Mouse (Mus musculus) hematopoietic stem cell, adult 5-6 weeks (primary cell): ENCODE data around the gene Vmn1r88. TPM values are rescaled to one million over a fixed set of nuclear protein-coding genes. Genes with fewer than 3 reads are reported as not detected.
A peak's percentile ranks its signal among the peaks of the same experiment; 100 is the strongest.

Experiments
- ATAC-seq, 2 experiments: fragments of 125-278 bp in 1 of 2; replicated peaks in 1 of 2; 2 replicates each; pipeline ENCODE4 v1.8.0; 2016 to 2017; ENCODE audit warnings: inconsistent platforms in 2 of 2, mild to moderate bottlenecking in 2 of 2, moderate number of reproducible peaks in 2 of 2, low read depth in 1 of 2, moderate TSS enrichment in 1 of 2; ENCODE audit not compliant: low FRiP score in 2 of 2, poor library complexity in 2 of 2, severe bottlenecking in 2 of 2, insufficient read depth in 1 of 2, low TSS enrichment in 1 of 2
- total RNA-seq: library from RNA; stranded (forward); fragments of 172-1452, 232-1000 nt; gene quantifications from 2 replicates; pipeline ENCODE4 v1.2.3, GENCODE M21; 2017

Gene Vmn1r88
- total RNA-seq, result not detected in 2 replicates

- ATAC-seq, result no peak
These were observed at the start of gene Vmn1r88 for GRCm38 (mm10) chr7:13159268-13159667. TSS of gene Vmn1r88 (plus strand) at chr7:13159568.

- ATAC-seq, result no peak
These were observed 39.6 kb upstream of the Vmn1r88 start, which contains the start of gene Vmn1r86 for GRCm38 (mm10) chr7:13119817-13120216. TSS of gene Vmn1r86 (minus strand) at chr7:13119917.

GRCm38 (mm10) chr7:13123554-13124153, 35.7 kb upstream of the Vmn1r88 start:
- peak; percentile 92 to 96 for ATAC-seq

GRCm38 (mm10) chr7:13131856-13132255, 27.5 kb upstream of the Vmn1r88 start:
- no peak for ATAC-seq

GRCm38 (mm10) chr7:13137340-13137739, 22.0 kb upstream of the Vmn1r88 start:
- ATAC-seq, result no peak

GRCm38 (mm10) chr7:13140057-13140456, 19.3 kb upstream of the Vmn1r88 start, which contains the start of gene Vmn1r87:
TSS of gene Vmn1r87 (minus strand) at chr7:13140157.
- no peak for ATAC-seq

- no peak for ATAC-seq
These were observed 53.4 kb downstream of the Vmn1r88 start, which contains the start of gene Vmn1r89 for GRCm38 (mm10) chr7:13212720-13213119. TSS of gene Vmn1r89 (plus strand) at chr7:13213020.

Other genes with a start within 250 kb of the Vmn1r88 start
- gene Rps5, start 237.3 kb upstream of the Vmn1r88 start, total RNA-seq, result 1,183 and 1,501 TPM in 2 replicates
- 0.50 and 1.2 TPM in 2 replicates for gene Rnf225, start 232.2 kb upstream of the Vmn1r88 start, total RNA-seq
- gene Zfp324, start 193.7 kb upstream of the Vmn1r88 start, total RNA-seq, result 6.9 and 10.6 TPM in 2 replicates
- gene Zfp446, start 181.7 kb upstream of the Vmn1r88 start, total RNA-seq, result 3.7 and 6.4 TPM in 2 replicates
- gene Slc27a5, start 161.4 kb upstream of the Vmn1r88 start, total RNA-seq, result not detected in 2 replicates
- gene Trim28, start 160.5 kb upstream of the Vmn1r88 start, total RNA-seq, result 478 and 595 TPM in 2 replicates
- 5.4 and 6.9 TPM in 2 replicates for gene Zbtb45, start 149.5 kb upstream of the Vmn1r88 start, total RNA-seq
- 165 and 183 TPM in 2 replicates for gene Chmp2a, start 124.8 kb upstream of the Vmn1r88 start, total RNA-seq
- 124 and 146 TPM in 2 replicates for gene Ube2m, start 121.3 kb upstream of the Vmn1r88 start, total RNA-seq
- 0.81 and 1.2 TPM in 2 replicates for gene Mzf1, start 104.8 kb upstream of the Vmn1r88 start, total RNA-seq
- not detected in 2 replicates for gene Vmn1r85, start 64.4 kb upstream of the Vmn1r88 start, total RNA-seq
- gene Vmn1r86, start 39.7 kb upstream of the Vmn1r88 start, total RNA-seq, result not detected in 2 replicates
- not detected in 2 replicates for gene Vmn1r87, start 19.4 kb upstream of the Vmn1r88 start, total RNA-seq
- gene Vmn1r89, start 53.5 kb downstream of the Vmn1r88 start, total RNA-seq, result not detected in 2 replicates
- 70.4 and 138 TPM in 2 replicates for gene Lig1, start 117.7 kb downstream of the Vmn1r88 start, total RNA-seq
- 7.1 and 7.2 TPM in 2 replicates for gene Zswim9, start 119.2 kb downstream of the Vmn1r88 start, total RNA-seq
- gene Pla2g4c, start 165.1 kb downstream of the Vmn1r88 start, total RNA-seq, result 1.9 and 3.0 TPM in 2 replicates
- gene Cabp5, start 238.6 kb downstream of the Vmn1r88 start, total RNA-seq, result not detected in 2 replicates